Mouse (Mus musculus): ENCODE results near the gene Asb18. TPM values are rescaled to one million over a fixed set of nuclear protein-coding genes. Genes with fewer than 3 reads are reported as not detected.

Gene Asb18
- polyA plus RNA-seq (2012; rRNA removed; ENCODE audit: low replicate concordance) = not detected in 2 replicates

GRCm38 (mm10) chr1:90014446-90014845, at the start of gene Asb18:
Gene Asb18, minus strand, starts transcription at chr1:90014666.

GRCm38 (mm10) chr1:89931120-89931519, 83.3 kb downstream of the Asb18 start, which contains the start of gene Gbx2:
Gene Gbx2, minus strand, starts transcription at chr1:89931179.

Other genes starting within 250 kb of the Asb18 start
- 0.06 and 0.21 TPM in 2 replicates for gene Gbx2, start 83.5 kb downstream of the Asb18 start, polyA plus RNA-seq (2012; rRNA removed; ENCODE audit: low replicate concordance)
- not detected in 2 replicates for gene Iqca, start 138.7 kb upstream of the Asb18 start, polyA plus RNA-seq (2012; rRNA removed; ENCODE audit: low replicate concordance)
- 16.7 and 20.7 TPM in 2 replicates for gene Ackr3, start 189.3 kb upstream of the Asb18 start, polyA plus RNA-seq (2012; rRNA removed; ENCODE audit: low replicate concordance)

All from duodenum, adult 2 months (tissue).